Mouse (Mus musculus): Measurements from ENCODE around the gene Tnr.

Gene Tnr

DNA sequence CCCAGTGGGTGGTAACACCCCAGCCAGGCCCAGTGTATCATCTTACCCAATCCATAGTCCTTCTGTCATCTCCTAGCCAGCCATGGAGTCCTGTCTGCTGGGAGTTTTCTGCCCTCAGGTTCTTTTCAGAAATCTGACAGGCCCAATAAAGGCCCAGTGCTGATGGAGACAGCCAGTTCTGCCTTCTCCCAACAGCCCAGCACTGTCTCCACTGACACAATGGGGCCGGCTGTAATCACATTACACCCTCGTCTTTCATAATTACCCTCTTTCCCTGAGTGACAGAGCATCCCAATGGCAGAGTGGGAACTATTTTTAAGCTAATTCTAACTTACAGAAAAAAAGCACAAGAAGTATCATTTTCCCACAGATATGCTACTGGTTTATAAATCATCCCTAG lies 316.8 kb downstream of the Tnr start:
- H3K27me3 ChIP-seq (ENCODE audit: control insufficient read depth, insufficient read depth, low read length, poor library complexity, severe bottlenecking), result no peaks in the 10 kb centered on the region
- DNase-seq (ENCODE audit: low read depth, low spot score), result no peak
- H3K36me3 ChIP-seq (ENCODE audit: control insufficient read depth, insufficient read depth, low read length, poor library complexity, severe bottlenecking), result no peaks in the 10 kb centered on the region

DNA sequence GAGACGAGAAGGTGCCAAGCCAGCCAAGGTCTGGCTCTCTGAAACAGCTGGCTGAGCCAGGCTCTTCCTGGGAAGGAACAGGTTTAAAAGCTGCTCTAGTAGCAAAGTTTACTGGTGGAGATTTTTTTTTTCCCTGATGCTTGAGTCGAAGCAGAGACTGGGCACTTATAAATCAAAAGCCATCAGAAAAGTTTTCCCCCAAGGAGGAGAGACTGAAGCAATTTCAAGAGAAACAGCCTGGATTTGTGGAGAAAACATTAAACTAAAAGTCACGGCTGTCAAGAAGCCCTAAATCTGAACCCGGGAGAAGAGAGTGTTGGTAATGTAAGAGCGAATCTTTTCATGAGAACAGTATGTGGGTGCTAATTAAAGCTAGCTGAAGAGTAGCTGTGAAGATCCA lies 319.3 kb downstream of the Tnr start:
- no peaks in the 10 kb centered on the region for H3K36me3 ChIP-seq (ENCODE audit: control insufficient read depth, insufficient read depth, low read length, poor library complexity, severe bottlenecking)

DNA sequence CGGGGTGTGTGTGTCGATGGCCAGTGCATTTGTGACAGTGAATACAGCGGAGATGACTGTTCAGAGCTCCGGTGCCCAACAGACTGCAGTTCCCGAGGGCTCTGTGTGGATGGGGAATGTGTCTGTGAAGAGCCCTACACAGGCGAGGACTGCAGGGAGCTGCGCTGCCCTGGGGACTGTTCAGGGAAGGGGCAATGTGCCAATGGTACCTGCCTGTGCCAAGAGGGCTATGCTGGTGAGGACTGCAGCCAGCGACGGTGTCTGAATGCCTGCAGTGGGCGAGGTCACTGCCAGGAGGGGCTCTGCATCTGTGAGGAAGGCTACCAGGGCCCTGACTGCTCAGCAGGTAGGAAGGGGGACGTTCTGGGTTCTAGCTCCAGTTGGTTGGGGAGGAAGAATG lies 328.5 kb downstream of the Tnr start:
- DNase-seq (ENCODE audit: low read depth, low spot score), result no peak
- H3K36me3 ChIP-seq (ENCODE audit: control insufficient read depth, insufficient read depth, low read length, poor library complexity, severe bottlenecking), result no peaks in the 10 kb centered on the region
- no peaks in the 10 kb centered on the region for H3K27me3 ChIP-seq (ENCODE audit: control insufficient read depth, insufficient read depth, low read length, poor library complexity, severe bottlenecking)

More for the DNA sequence above, 319.3 kb downstream of the Tnr start:
- no peaks in the 10 kb centered on the region for H3K27me3 ChIP-seq (ENCODE audit: control insufficient read depth, insufficient read depth, low read length, poor library complexity, severe bottlenecking)
- no peak for DNase-seq (ENCODE audit: low read depth, low spot score)

DNA sequence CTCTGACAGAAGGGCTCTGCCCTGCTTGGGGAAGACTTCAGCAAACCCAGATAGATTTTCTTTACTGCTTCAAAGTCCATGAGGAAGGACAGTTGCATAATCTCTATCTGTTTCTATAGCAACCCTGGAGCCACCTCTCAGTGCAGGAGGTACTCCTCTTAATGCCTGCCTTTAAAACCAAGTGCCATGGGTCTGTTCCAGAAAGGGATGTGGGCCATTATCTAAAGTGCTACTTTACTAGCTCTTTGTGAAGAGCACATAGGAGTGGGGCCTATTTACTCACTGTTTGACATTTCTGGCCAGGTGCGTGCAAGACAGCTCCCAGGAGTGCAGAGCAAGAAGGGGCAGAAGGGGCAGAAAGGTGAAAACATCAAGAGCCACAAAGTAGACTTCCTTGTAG lies 330.7 kb downstream of the Tnr start:
- Histone ChIP-seq H3K27me3 (ENCODE audit: control insufficient read depth, insufficient read depth, low read length, poor library complexity, severe bottlenecking) (no peaks in the 10 kb centered on the region), H3K36me3 (ENCODE audit: control insufficient read depth, insufficient read depth, low read length, poor library complexity, severe bottlenecking) (no peaks in the 10 kb centered on the region)
- DNase-seq (ENCODE audit: low read depth, low spot score), result no peak

DNA sequence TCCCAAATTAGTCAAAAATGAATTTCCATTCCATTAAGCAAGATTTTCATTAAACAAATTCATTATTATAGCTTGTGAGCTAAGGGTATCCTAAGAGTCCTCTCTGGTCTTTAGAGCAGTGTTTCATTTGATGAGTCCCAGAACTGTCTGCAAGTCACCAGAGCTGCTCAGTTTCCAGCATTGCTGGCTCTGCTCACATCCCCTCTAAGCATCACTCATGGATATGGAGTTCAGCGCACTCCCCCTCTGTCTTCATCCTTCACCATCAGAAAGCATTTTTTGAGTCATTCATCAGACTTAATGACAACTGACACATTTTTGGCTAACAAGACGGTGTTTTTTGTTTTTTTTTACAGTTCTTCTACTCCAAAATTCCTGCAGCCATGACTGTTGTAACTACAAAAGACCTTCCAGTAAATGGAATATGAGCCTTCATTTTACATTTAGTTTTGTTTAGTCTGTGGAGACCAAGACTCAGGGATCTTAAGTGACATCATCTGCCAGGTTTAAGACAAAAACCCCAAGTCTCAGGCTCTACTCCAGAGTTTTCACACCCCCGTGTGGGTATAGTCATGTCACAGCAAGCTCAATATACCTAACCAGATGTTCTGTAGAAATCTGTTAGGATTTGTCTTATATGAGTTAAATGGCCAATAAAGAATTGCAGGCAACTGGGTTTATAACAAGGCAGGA lies 338.4 kb downstream of the Tnr start:
- no peak for DNase-seq (ENCODE audit: low read depth, low spot score)
- Histone ChIP-seq H3K27me3 (ENCODE audit: control insufficient read depth, insufficient read depth, low read length, poor library complexity, severe bottlenecking) (no peaks in the 10 kb centered on the region), H3K36me3 (ENCODE audit: control insufficient read depth, insufficient read depth, low read length, poor library complexity, severe bottlenecking) (no peaks in the 10 kb centered on the region)

DNA sequence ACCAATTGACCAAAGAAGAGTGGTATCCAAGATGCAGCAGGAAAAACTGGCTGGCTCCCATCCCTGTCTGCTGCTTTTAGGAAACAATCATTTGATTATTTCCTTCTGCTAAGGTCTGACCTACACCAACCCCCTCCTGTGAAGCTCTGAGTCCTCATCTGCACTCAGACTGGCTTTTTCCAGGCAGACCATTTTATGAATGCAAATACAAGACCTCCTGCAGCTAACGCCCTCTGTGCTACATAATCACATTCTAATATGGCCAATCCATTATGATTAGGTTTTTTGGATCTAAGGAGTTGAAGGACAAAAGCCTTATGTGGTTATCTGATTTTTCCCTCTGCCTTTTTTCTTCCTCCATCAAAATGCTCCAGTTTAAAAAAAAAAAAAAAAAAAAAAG lies 342.1 kb downstream of the Tnr start:
- no peaks in the 10 kb centered on the region for H3K27me3 ChIP-seq (ENCODE audit: control insufficient read depth, insufficient read depth, low read length, poor library complexity, severe bottlenecking)

DNA sequence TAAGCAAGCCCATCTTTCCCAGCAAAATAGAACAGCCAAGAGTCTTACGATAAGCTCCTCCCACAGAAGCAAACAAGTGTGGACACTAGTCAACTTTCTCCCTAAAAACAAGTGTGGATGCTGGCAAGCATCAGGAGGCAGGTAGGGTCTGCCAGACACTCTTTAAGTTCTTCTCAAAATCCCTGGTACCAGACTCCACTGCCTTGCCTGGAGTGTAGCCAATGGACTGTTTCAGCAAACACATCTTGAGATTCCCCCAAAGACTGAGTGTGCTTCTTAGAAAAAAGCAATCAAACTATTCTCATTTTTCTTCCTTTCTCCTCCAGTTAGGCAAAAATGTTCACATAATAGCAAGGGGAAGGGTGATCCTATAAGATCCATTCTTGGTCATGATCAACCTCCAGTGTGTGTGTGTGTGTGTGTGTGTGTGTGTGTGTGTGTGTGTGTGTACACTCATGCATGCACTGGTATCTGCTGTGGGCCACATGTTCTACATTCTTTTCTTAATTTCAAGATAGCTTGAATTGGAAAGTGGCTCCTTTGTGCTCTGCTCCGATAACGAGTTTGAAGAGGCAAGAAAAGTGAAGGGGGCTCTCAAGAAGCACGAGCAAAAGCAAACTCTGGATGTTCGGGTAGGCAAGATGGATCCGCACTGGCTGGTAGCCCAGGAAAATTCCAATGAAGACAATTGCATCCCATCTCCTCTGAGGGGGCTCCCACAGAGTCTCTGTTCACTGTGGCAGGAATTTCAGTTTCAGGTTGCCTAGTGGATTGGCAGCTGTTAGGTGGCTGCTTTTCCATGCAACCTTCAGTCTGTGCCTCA lies 346.3 kb downstream of the Tnr start:
- H3K27me3 ChIP-seq (ENCODE audit: control insufficient read depth, insufficient read depth, low read length, poor library complexity, severe bottlenecking), result no peaks in the 10 kb centered on the region
- no peak for DNase-seq (ENCODE audit: low read depth, low spot score)
- no peaks in the 10 kb centered on the region for H3K36me3 ChIP-seq (ENCODE audit: control insufficient read depth, insufficient read depth, low read length, poor library complexity, severe bottlenecking)

More for the DNA sequence above, 342.1 kb downstream of the Tnr start:
- DNase-seq (ENCODE audit: low read depth, low spot score), result no peak
- no peaks in the 10 kb centered on the region for H3K36me3 ChIP-seq (ENCODE audit: control insufficient read depth, insufficient read depth, low read length, poor library complexity, severe bottlenecking)

DNA sequence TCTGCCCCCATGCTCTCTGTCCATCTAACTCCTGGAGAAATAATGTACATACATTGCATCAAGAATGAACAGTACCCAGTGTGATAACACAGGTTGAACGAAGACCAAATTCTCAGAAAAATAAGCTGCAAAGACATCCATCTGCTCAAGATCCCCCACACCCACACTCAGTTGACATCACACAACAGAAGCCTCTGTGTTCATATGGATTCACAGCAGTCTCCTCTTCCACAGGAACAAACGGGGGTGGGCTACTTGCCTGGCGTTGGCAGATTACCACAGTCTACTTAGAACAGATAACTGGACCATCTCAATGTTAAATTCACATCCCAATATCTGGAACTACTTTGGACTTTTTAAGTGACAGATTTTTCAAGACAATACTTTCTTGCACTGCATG lies 349.3 kb downstream of the Tnr start:
- Histone ChIP-seq H3K27me3 (ENCODE audit: control insufficient read depth, insufficient read depth, low read length, poor library complexity, severe bottlenecking) (no peaks in the 10 kb centered on the region), H3K36me3 (ENCODE audit: control insufficient read depth, insufficient read depth, low read length, poor library complexity, severe bottlenecking) (no peaks in the 10 kb centered on the region)
- no peak for DNase-seq (ENCODE audit: low read depth, low spot score)

DNA sequence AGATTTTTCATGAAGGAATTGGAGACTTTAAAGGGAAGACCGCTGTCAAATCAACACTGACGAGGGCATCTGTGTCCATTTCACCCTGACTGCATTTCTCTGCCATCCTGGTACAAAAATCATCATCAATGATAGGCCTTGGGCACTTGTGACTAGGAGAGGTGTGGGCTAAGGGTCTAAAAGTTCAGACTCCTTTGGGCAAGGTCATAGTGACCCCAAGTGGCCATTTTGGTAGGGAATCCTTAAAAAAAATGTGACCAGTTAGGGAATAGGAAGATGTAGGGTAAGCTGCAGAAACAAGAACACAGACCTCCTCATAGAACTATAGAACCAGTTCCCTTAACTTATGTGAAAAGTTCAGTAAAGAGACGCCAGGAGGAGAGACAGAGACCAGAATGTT lies 355.1 kb downstream of the Tnr start:
- Histone ChIP-seq H3K36me3 (ENCODE audit: control insufficient read depth, insufficient read depth, low read length, poor library complexity, severe bottlenecking) (no peaks in the 10 kb centered on the region), H3K27me3 (ENCODE audit: control insufficient read depth, insufficient read depth, low read length, poor library complexity, severe bottlenecking) (no peaks in the 10 kb centered on the region)
- DNase-seq (ENCODE audit: low read depth, low spot score), result no peak

DNA sequence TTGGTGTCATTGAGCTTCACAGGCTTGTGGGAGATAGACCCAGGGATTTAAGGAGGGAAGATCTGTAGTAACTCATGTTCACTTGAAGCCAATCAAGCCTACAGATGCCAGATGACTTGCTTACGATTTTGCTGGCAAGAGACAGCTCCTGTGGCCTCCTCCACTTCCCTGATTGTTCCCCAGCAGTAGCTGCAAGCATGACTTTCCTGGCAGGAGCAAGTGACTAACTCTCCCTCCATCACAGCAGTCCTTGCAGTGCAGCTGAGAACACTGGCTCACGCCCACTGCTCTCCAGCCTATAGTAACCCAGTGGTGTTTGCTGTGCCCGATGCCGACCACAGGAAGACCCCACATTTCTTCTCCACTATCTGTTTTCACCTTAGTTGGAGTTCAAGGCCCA lies 356.3 kb downstream of the Tnr start:
- DNase-seq (ENCODE audit: low read depth, low spot score), result no peak
- H3K27me3 ChIP-seq (ENCODE audit: control insufficient read depth, insufficient read depth, low read length, poor library complexity, severe bottlenecking), result no peaks in the 10 kb centered on the region
- H3K36me3 ChIP-seq (ENCODE audit: control insufficient read depth, insufficient read depth, low read length, poor library complexity, severe bottlenecking), result no peaks in the 10 kb centered on the region

DNA sequence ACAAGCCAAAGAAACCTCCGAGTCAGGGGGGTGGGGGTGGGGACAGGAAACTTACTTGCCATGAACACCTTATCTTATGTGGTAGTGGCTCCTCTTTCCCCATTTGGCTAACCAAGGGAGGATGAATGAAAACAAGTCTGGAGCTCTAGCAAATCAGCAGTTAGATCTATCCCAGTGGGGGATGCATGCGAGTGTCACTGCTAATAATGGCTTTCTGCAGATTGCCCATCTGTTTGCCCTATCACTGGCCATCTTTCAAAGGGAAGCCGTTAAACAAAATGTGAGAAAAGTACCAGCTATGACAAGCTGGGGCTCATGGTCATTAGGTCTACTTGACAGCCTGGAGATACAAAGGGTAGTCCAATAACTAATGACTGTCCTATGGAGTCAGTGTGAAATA lies 361.9 kb downstream of the Tnr start:
- H3K36me3 ChIP-seq (ENCODE audit: control insufficient read depth, insufficient read depth, low read length, poor library complexity, severe bottlenecking), result no peaks in the 10 kb centered on the region
- no peak for DNase-seq (ENCODE audit: low read depth, low spot score)
- H3K27me3 ChIP-seq (ENCODE audit: control insufficient read depth, insufficient read depth, low read length, poor library complexity, severe bottlenecking), result no peaks in the 10 kb centered on the region

DNA sequence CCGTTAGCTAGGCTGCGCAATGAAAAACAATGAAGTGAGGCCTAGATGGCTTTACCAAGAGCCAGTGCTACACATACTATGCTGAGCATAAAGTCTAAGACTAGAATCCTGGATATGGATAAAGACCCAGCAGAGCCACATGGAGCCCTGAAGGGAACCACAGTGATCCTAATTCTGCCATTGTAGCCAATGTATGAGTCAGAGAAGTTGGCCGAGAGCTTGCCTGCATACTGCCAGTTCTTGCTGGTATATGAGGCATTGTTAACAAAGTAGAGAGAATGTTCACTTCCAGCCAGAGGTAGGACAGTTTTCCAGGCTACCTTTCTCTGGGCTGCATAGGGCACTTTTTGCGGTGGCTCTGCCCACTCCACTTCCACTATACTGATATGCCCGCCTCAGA lies 365.0 kb downstream of the Tnr start:
- no peak for DNase-seq (ENCODE audit: low read depth, low spot score)
- H3K27me3 ChIP-seq (ENCODE audit: control insufficient read depth, insufficient read depth, low read length, poor library complexity, severe bottlenecking), result no peaks in the 10 kb centered on the region
- no peaks in the 10 kb centered on the region for H3K36me3 ChIP-seq (ENCODE audit: control insufficient read depth, insufficient read depth, low read length, poor library complexity, severe bottlenecking)

DNA sequence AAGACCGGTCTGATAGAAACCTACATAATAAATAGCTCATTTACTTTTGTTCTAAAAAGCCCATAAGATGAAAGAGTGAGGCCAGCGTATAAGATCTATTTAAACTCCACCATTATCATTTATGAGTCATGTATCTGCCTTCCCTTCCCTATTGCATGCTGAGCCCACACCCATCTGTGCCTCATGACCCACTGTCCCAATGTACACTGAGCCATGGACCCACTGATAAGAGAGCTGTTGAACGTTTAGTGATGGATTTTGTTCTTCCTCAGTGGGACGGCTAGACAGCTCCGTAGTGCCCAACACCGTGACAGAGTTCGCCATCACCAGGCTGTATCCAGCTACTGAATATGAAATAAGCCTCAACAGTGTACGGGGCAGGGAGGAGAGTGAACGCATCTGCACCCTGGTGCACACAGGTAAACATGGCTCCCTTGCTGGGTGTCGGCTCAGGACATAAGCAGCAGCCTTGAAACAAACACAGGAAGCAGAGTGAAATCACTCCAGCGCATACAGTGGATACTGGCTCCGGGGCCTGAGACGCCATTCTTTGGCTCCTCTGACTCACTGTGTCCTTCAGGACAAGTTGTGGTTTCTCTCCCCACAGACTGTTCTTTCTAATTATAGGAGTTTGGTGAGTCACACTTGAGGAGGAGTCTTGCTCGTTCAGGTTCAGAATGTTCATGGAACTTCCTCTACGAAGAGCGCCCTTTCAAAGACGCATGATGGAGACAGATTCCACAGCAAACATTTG lies 365.6 kb downstream of the Tnr start:
- H3K36me3 ChIP-seq (ENCODE audit: control insufficient read depth, insufficient read depth, low read length, poor library complexity, severe bottlenecking), result no peaks in the 10 kb centered on the region
- DNase-seq (ENCODE audit: low read depth, low spot score), result no peak
- no peaks in the 10 kb centered on the region for H3K27me3 ChIP-seq (ENCODE audit: control insufficient read depth, insufficient read depth, low read length, poor library complexity, severe bottlenecking)

DNA sequence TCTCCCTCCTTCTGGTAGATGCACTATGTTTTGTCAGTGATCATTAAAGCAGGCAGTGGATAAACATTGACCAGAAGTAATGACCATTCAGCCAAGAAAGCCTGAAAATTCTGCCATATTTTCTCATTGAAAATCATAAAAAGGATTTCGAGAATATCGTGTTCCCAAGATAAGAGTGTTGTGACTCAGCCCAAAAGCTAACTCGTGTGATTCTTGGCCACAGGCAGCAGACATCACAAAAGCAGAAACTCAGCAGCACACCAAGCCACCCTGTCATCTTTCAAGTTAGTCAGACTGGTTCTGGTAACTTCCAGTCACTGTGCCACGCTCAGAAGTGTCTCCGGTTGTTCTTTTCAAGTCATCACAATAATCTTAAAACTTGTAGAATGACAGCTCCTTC lies 367.0 kb downstream of the Tnr start:
- Histone ChIP-seq H3K36me3 (ENCODE audit: control insufficient read depth, insufficient read depth, low read length, poor library complexity, severe bottlenecking) (no peaks in the 10 kb centered on the region), H3K27me3 (ENCODE audit: control insufficient read depth, insufficient read depth, low read length, poor library complexity, severe bottlenecking) (no peaks in the 10 kb centered on the region)
- no peak for DNase-seq (ENCODE audit: low read depth, low spot score)

DNA sequence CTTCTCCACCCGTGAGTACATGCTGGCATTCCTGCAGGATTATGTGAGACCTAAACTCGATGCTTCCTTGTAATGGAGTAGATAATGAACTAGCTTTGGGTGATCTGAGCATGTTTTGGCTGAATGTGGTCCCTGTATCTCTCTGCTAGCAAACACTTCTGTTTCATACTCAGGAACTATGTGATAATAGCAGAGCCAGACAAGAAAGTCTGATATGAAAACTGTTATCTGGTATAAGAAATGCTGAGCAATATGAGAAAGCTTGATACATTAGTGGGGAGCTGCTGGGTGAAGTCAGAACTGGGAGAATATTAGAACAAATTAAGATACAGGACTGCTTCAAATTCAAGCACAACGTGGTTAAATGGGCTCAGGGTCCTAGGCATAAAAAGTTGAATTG lies 371.5 kb downstream of the Tnr start:
- no peak for DNase-seq (ENCODE audit: low read depth, low spot score)
- no peaks in the 10 kb centered on the region for H3K27me3 ChIP-seq (ENCODE audit: control insufficient read depth, insufficient read depth, low read length, poor library complexity, severe bottlenecking)
- H3K36me3 ChIP-seq (ENCODE audit: control insufficient read depth, insufficient read depth, low read length, poor library complexity, severe bottlenecking), result no peaks in the 10 kb centered on the region

Data from splenic B cell, adult 2 months (primary cell).